Mouse (Mus musculus) layer of hippocampus, adult 2 months (tissue): ENCODE data around the gene Tshr. TPM values are rescaled to one million over a fixed set of nuclear protein-coding genes. Genes with fewer than 3 reads are reported as not detected.
A peak's percentile ranks its signal among the peaks of the same experiment; 100 is the strongest.

ENCODE experiments used
- DNase-seq, 2 experiments: peaks; one replicate each; pipeline ENCODE4 v3.0.0; 2022; ENCODE audit warnings: low spot score in 2 of 2
- H3K27ac ChIP-seq: fragments of 200-600 bp; 2 replicates; pipeline ENCODE4 v1.8.1; 2022
- H3K4me3 ChIP-seq: fragments of 200-600 bp; 2 replicates; pipeline ENCODE4 v1.8.1; 2022; ENCODE audit warnings: mild to moderate bottlenecking
- CTCF ChIP-seq: fragments of 200-600 bp; conservative IDR thresholded peaks from 2 replicates; pipeline ENCODE4 v1.8.1; 2022; ENCODE audit warnings: antibody characterized with exemption, mild to moderate bottlenecking, moderate library complexity
- total RNA-seq, 2 experiments: library from RNA; stranded (reverse); gene quantifications; 2 replicates each; pipeline ENCODE4 v1.2.3; 2021

Gene Tshr
- total RNA-seq, 2 experiments from 2014 or later = 0.23 to 0.37 TPM

- no peak for TF ChIP-seq CTCF
- Histone ChIP-seq H3K4me3 (no peak overlapping the region), H3K27ac (no peak overlapping the region)
- DNase-seq = no peak
These were observed 36.9 kb downstream of the Tshr start for GRCm38 (mm10) chr12:91421272-91421671.

- H3K27ac ChIP-seq = no peak overlapping the region
- peak in 1 of 2 experiments; percentile 31 for DNase-seq
- no peak overlapping the region for H3K4me3 ChIP-seq
- TF ChIP-seq CTCF = peak; percentile 89
These were observed 38.9 kb downstream of the Tshr start for GRCm38 (mm10) chr12:91423125-91423820.

DNA sequence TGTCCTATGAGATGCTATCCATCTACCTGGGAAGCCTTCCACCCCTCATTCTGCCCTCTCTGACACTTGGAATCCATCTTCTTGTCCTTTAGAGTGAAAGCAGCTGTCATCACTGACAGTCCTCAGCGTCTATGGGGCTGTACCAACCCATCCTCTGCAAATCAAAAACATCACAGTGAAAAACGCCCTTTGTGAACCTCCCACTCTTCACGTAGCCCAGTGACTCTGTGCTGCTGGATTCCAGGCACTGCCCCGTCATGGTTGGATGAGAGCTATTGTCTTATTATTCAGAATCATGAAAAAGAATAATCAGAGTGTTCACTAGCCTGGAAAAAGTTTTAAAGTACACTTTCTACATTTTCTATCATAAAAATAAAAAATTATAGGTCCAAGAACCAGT, 42.1 kb downstream of the Tshr start:
- no peak for TF ChIP-seq CTCF
- Histone ChIP-seq H3K4me3 (no peak overlapping the region), H3K27ac (no peak overlapping the region)
- no peak for DNase-seq

DNA sequence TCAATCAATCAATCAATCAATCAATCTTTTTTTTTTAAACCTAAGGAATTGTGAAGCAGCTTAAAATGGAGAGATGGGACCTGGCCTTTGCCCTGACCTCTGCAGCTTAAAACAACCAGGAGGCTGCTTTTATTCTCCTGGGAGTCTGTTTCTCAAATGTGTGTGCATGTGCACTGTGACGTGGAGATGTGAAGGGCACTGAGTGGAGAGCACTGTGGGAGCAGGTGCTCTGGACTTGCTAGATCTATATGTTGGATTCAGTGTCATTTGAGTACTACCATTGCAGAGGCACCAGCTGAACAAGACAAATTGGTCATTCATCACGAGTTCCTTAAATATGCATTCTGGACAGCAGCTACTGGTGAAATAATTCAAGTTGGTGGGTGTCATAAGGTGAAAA, 42.8 kb downstream of the Tshr start:
- no peak overlapping the region for H3K4me3 ChIP-seq
- no peak for TF ChIP-seq CTCF

GRCm38 (mm10) chr12:91482195-91482733, 97.9 kb downstream of the Tshr start:
- no peak for TF ChIP-seq CTCF
- no peak overlapping the region for H3K27ac ChIP-seq
- no peak for DNase-seq
- no peak overlapping the region for H3K4me3 ChIP-seq

More for the DNA sequence above, 42.8 kb downstream of the Tshr start:
- H3K27ac ChIP-seq = no peak overlapping the region
- DNase-seq = no peak

DNA sequence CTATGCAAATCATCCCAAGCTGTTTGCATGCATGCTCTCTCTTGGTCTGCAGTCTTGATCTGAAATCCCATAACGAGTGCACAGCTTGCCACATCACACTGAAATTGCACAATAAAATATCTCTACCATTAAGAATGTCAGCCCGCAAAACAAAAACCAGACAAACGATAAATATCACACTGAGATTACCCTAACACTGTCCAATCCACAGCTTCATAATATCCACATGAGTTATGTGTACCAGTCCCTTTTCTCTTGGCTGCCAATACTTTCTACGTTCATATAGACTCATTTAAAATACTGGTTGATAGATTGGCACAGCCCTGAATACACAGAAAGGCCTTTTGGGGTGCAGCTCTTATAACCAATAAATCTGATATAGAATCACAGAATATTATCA, 102.0 kb downstream of the Tshr start:
- H3K27ac ChIP-seq = no peak overlapping the region

DNA sequence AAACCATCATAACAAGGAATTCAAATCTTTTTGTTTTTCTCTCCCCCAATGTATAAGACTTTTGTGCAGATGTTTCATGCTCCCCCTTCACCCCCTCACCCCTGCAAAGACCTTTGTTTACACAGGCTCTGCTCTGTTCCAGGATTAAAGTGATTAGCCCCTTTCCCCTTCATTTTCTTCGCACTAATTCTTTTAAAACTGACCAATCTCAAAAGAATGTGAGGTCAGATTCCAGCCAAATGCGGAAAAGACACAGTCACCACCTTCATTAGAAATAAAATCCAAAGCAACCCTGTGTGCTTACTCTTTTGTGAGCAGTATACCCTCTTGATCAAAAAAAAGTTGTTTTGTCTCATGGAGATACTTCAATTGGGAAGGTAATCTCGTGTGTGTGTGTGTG, 104.0 kb downstream of the Tshr start:
- no peak for TF ChIP-seq CTCF

More for the DNA sequence above, 102.0 kb downstream of the Tshr start:
- DNase-seq = no peak
- no peak overlapping the region for H3K4me3 ChIP-seq
- TF ChIP-seq CTCF = no peak

DNA sequence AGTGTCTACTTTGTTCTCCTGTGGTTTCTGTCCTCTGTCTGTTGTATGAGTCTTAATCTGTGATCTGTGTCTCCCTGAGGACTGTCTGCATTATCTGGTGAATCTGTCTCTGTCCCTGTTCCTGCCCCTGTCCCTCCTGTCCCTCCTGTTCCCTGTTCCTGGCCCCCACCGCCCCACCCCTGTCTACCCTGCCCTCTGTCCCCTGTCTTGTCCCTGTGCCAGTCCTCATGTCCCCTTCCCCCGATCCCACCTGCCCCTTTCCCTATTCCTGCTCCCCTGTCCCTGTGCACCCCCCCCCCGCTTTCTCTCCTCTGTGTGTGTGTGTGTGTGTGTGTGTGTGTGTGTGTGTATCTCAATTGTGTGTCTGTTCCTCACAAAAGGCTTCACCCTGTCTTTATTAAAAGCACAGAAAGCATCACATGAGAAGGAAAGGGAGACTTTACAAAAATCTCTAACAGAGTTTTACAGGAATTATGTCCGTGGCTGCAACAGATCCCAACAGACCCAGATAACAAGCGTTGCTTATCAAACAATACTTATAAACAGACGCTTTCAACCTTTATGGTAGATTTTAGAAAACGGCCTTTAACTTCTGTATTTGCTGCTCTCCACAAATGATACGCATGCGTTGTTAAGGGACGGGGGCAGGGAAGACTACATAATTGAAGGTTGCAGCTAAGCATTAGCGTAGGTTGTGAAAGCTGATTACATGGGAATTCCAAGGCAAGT, 111.3 kb downstream of the Tshr start:
- H3K27ac ChIP-seq = no peak overlapping the region
- TF ChIP-seq CTCF = no peak
- H3K4me3 ChIP-seq = no peak overlapping the region
- DNase-seq = no peak

More for the DNA sequence above, 104.0 kb downstream of the Tshr start:
- H3K27ac ChIP-seq = no peak overlapping the region
- no peak overlapping the region for H3K4me3 ChIP-seq
- DNase-seq = no peak

- Histone ChIP-seq H3K4me3 (no peak overlapping the region), H3K27ac (no peak overlapping the region)
- TF ChIP-seq CTCF = no peak
- DNase-seq = no peak
These were observed 111.8 kb downstream of the Tshr start for GRCm38 (mm10) chr12:91496226-91496558.

GRCm38 (mm10) chr12:91500475-91500874, 116.1 kb downstream of the Tshr start:
- no peak for DNase-seq
- no peak overlapping the region for H3K4me3 ChIP-seq
- H3K27ac ChIP-seq = no peak overlapping the region
- TF ChIP-seq CTCF = no peak

- DNase-seq = no peak
- TF ChIP-seq CTCF = no peak
- H3K27ac ChIP-seq = no peak overlapping the region
- no peak overlapping the region for H3K4me3 ChIP-seq
These were observed 127.4 kb downstream of the Tshr start for GRCm38 (mm10) chr12:91511766-91512165.

DNA sequence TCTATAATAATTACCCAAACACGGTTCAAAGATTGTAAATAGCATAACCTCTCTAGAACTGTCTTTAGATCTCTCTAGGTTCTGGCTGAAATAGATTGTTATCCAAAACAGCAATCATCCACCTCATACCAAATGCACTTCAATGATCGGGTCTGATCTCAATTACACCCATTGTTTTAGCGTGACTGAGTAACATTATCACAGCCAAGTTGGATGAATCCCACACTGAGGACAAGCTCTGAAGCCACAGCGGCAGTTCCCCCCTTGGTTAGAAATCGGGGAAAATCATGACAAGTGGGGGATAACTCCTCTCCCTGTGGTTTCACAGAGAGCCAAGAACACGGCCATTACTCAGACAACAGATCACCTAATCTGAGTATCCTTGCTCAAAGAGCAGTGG, 129.6 kb downstream of the Tshr start:
- H3K4me3 ChIP-seq = no peak overlapping the region; the same call in 1 of the 2 replicates
- no peak for TF ChIP-seq CTCF
- DNase-seq = no peak
- peak overlapping the region; percentile 50; the same call in 1 of the 2 replicates for H3K27ac ChIP-seq

- H3K4me3 ChIP-seq = no peak overlapping the region
- no peak for DNase-seq
- no peak overlapping the region for H3K27ac ChIP-seq
- no peak for TF ChIP-seq CTCF
These were observed 133.4 kb downstream of the Tshr start for GRCm38 (mm10) chr12:91517808-91518207.
